Mouse (Mus musculus): ENCODE results near the gene Npffr2.

GRCm38 (mm10) chr5:89585021-89585420 is 57.8 kb downstream of the Npffr2 start:
- no peak for TF ChIP-seq ZC3H11A (IDR thresholded peaks at IDR 0.05; ENCODE audit: borderline replicate concordance, low read depth, low read length)
- TF ChIP-seq HCFC1 (IDR thresholded peaks at IDR 0.05; ENCODE audit: borderline replicate concordance, insufficient read depth, low read length): no peak
- no peak for TF ChIP-seq CHD2 (IDR thresholded peaks at IDR 0.05; ENCODE audit: low read depth, low read length)
- TF ChIP-seq ZNF384 (IDR thresholded peaks at IDR 0.05; ENCODE audit: low read depth, low read length): no peak
